Mouse (Mus musculus) right cerebral cortex, postnatal 4 days (tissue): ENCODE results near the gene Rpl23.
"Not testable (repeated sequence)": the region's sequence is repeated elsewhere in the genome, so short reads cannot be mapped to it uniquely, and the experiment has no call there.

ENCODE experiments used
- DNase-seq: peaks from one replicate; pipeline ENCODE4 v3.0.0-alpha.2; 2022

Rpl23 gene

DNA sequence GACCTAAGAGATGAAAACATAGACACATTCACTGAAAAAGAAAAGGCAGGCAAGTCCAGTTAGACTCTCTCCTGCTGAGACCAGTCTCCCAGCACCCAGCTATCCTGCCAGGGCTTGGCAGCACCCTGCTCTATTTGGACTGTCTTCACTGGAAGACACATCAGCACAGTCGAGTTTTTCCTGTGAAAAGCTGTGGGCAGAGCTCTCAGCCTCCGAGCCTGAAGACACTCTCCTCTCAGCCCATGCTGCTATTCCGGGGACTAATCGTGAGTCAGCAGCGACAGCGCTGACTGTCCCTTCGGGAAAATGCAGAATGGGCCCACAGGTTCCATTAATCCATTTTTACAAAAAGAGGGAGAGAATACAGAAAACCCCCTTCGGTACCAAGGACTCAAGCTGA lies 29.0 kb downstream of the Rpl23 start:
- no peak for DNase-seq

GRCm38 (mm10) chr11:97748496-97748895 lies 33.7 kb downstream of the Rpl23 start:
- no peak for DNase-seq

- no peak for DNase-seq
Observed at GRCm38 (mm10) chr11:97747773-97748172, 34.5 kb downstream of the Rpl23 start.

GRCm38 (mm10) chr11:97745331-97745721 lies 36.9 kb downstream of the Rpl23 start:
- DNase-seq = no peak

DNA sequence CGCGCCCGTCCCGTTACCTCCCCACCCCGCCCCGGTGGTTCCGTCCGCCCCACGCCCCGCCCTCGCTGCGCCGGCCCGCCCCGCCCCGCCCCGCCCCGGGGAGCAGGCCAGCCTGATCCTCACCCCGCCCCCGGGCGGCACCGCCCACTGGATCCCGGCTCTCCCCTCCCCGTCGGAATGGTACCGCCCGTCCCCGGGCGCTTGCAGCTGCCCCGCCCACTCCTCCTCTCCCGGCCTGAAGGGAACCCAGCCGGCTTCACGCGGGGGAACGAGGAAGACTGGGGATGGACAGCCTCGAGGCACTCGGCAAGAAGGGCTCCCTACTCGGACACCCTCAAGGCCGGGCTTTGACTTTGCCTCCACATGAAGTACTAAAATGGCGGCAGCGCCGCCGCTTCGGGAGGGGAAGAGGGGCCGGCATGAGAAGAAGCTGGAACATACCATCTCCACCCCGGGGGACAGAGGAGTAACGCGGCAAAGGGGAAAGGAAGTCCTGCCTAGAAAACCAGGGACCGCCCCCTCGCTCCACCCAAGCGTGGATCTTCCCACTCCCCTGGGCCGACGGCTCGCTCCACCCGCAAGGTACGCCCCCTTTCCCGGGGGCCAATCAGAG lies 37.4 kb downstream of the Rpl23 start:
- peak; percentile 97 for DNase-seq

DNA sequence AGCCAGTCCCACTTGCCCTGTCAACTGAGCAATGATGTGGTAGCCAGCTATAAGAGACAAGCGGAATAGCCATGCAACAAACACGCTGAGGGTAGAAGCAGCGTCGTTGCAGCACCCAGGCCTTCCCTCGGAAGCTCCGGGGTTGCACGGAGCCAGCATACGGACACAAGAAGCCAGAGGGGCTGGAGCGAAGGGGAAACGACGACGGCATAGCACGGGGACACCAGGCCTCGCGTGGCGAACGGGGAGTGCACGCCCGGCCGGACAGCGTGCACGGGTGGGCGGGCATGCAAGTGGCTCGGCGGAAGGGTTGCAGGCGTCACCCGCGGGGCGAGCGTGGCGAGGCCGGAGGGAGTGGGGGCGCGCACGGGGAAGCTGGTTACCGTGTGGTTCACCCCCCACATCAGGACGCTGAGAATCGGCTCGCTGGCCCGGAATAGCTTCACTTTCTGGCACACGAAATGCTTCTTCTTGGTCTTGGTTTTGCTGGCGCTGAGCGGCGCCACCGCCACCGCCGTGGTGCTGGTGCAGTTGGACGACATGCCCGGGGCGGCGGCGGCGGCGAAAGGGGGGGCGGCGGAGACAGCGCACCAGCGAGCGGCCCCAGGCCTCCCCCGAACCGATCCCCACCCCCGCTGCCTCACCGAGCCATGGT lies 38.0 kb downstream of the Rpl23 start, which contains the start of gene Pip4k2b:
TSS of gene Pip4k2b (minus strand) at position 642 of the 655 bp plus-strand sequence.
- no peak for DNase-seq

DNA sequence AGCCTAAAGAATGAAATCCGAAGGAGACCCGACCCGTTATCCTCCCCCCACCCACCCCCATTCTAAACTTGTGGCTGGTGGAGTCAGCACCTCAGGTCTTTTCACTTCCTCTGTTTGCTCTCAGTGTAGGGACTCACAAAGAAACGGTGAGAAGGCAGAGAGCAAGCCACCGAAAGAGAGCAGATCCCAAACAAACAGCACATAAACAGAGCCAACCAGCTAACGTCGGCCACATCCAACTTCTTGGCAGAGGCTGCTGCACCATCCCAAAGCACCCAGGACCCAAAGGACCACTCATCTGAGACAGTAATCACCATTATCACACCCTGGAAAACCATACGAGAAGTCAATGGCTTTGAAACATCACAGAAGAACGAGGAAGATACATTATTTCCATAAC lies 38.8 kb downstream of the Rpl23 start:
- DNase-seq = no peak

DNA sequence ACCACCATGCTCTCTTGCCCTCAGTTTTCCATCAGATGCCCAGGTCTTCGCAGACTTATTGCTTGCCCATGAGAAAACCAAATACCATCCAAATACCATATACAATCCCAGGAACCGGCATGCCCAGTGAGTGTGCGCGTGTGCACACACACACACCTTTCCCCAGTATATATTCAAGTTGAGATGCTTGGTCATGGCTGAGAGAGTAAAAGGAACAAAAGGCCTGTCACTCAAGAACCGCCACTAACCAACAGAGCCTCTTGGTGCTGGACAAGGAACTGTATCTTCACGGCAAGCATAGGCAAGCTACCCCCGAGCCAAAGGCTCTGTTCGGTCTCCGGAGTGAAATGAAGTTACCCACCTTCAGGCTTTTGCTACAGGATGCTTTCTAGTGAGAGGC lies 39.6 kb downstream of the Rpl23 start:
- DNase-seq = no peak

- no peak for DNase-seq
Observed at GRCm38 (mm10) chr11:97742157-97742556, 40.1 kb downstream of the Rpl23 start.

DNA sequence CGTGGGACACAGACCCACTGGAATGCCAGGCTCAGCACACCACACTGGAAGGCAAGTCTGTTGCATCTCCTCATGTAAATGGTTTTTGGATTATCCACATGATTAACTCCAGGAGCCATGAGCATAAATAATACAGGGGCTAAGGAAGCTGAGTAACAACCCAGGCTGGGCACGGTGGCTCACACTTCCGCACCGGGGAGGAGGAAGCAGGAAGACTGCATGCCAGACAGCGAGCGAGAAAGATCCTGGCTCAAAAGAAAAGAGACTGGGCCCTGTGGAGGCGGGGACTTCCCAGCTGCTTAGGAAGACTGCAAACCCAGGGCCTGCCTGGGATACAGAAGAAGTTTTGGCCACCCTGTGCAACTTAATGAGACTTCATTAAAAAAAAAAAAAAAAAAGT lies 42.0 kb downstream of the Rpl23 start:
- DNase-seq = no peak

GRCm38 (mm10) chr11:97739155-97739554 lies 43.1 kb downstream of the Rpl23 start:
- DNase-seq = no peak

DNA sequence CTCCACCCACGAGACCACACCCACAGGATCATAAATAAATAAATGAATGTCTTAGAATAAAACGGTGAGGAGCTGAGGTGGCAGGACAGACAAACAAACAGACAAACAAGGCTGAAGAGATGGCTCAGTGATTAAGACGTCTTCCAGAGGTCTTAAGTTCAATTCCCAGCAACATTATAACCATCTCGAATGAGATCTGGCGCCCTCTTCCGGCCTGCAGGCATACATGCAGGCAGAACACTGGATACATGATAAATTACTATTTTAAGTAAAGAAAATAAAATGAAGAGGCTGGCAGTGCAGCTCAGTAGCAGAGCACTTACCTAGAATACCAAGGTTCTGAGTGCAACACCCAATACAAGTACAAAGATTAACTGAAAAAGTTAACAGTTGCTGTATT lies 43.5 kb downstream of the Rpl23 start:
- no peak for DNase-seq

DNA sequence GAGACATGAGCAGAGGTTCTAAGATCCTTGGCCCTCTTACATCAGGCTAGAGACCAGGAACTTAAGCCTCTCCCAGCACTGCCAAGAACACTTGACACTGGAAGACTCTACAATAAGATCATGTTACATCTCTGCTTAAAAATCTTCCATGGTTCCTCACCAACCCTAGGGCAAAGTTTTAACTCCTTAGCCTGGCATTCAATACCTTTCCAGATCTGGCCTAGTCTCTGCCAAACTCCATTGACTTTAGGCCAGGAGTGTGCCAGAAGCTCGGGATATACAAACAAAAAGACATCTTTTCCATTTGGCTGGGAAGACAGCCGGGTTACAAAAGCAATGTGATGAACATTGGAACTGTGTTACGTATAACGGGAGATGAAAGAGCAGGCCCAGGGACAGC lies 44.6 kb downstream of the Rpl23 start:
- DNase-seq = no peak

GRCm38 (mm10) chr11:97736645-97737044 lies 45.6 kb downstream of the Rpl23 start:
- no peak for DNase-seq

DNA sequence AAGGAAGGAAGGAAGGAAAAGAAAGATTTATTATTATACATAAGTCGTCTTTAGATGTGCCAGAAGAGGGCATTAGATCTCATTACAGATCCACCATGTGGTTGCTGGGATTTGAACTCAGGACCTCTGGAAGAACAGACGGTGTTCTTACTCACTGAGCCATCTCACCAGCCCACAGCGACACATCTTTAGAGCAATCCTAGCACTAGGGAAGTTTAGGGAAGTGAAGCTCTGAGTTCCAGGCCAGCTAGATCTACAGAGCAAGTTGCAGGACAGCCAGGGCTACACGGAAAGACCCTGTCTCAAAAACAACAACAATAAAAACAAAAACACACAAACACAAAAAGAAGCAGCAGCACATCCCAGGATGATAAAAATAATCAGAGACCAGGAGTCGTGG lies 47.4 kb downstream of the Rpl23 start:
- not testable (repeated sequence) for DNase-seq

DNA sequence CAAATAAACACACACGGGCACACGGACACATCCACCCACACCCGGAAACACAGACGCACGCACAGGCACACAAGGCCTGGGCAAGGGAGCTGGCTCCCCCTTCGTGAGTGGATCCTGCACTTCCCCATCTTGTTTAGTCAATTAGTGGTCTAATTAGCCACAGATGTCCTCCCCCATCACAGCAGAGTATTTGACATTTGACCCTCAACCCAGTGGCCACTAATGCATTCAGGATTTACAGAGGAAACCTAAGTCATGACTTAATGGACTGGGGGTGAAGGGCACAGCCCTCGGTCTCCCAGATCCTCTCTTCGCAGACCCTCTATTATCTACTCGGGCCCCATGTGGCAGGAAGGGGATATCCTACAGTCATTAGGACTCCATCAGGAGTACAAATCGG lies 48.5 kb downstream of the Rpl23 start:
- DNase-seq = no peak

DNA sequence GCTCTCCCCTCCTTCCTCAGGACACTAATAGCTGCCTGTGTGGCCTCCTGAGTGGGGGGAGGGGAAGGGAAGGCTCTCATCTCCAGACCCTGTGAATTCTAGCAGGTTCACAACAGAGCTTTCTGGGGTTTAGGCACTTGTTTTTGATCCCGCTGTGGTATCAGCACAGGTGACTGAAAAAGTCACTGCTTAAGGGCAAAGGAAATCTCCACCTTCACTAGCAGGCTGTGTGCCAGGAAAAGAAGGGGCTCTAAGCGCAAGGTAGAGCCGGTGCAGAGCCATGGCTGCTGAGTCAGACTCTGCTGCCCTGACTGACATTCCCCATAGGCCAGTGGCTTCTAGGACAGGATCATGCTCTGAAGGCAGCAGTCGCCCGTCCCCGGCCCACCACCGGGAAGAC lies 53.5 kb downstream of the Rpl23 start:
- no peak for DNase-seq

- DNase-seq = no peak
Observed at GRCm38 (mm10) chr11:97728311-97728710, 53.9 kb downstream of the Rpl23 start.
